Mouse (Mus musculus) brain, embryonic 14.5 days (tissue): Measurements from ENCODE around the gene Copg1. TPM values are rescaled to one million over a fixed set of nuclear protein-coding genes. Genes with fewer than 3 reads are reported as not detected.

Experiments
- DNase-seq: peaks from one replicate; pipeline ENCODE4 v3.0.0-alpha.2; 2011; ENCODE audit warnings: low read depth
- CTCF ChIP-seq: fragments of 200-500 bp; IDR thresholded peaks from 2 replicates; pipeline ENCODE4 v1.5.1; 2012; ENCODE audit warnings: inconsistent platforms, mild to moderate bottlenecking, moderate library complexity, borderline replicate concordance; ENCODE audit not compliant: insufficient read depth, insufficient read length; ENCODE audit errors: extremely low read depth
- POLR2A ChIP-seq: fragments of 200-500 bp; IDR thresholded peaks from 2 replicates; pipeline ENCODE4 v1.6.1; 2012; ENCODE audit warnings: mild to moderate bottlenecking, inconsistent platforms, borderline replicate concordance; ENCODE audit not compliant: poor library complexity, insufficient read depth, insufficient read length, severe bottlenecking; ENCODE audit errors: extremely low read depth
- polyA plus RNA-seq: library from polyadenylated mRNA; depleted of rRNA; stranded (reverse); fragments of >200 nt; gene quantifications from 2 replicates; pipeline ENCODE4 v1.2.3, GENCODE M21; 2012; rRNA removed

Copg1 gene
- 78.3 and 121 TPM in 2 replicates for polyA plus RNA-seq

- TF ChIP-seq CTCF (peak; percentile 94), POLR2A (peak; percentile 66; the same call in 1 of the 2 replicates)
- peak; percentile 99 for DNase-seq
Observed at GRCm38 (mm10) chr6:87887594-87888233, at the start of gene Copg1. TSS of gene Copg1 (plus strand) at chr6:87887814.

- DNase-seq = peak; percentile 99
- TF ChIP-seq POLR2A = peak; percentile 47; the same call in 1 of the 2 replicates
- TF ChIP-seq CTCF = no peak
Observed at GRCm38 (mm10) chr6:87838551-87839197, 48.9 kb upstream of the Copg1 start, which contains the start of gene Isy1. TSS of gene Isy1 (minus strand) at chr6:87838798.

GRCm38 (mm10) chr6:87839797-87840341 lies 47.7 kb upstream of the Copg1 start:
- TF ChIP-seq POLR2A = no peak
- TF ChIP-seq CTCF = no peak
- no peak for DNase-seq

DNA sequence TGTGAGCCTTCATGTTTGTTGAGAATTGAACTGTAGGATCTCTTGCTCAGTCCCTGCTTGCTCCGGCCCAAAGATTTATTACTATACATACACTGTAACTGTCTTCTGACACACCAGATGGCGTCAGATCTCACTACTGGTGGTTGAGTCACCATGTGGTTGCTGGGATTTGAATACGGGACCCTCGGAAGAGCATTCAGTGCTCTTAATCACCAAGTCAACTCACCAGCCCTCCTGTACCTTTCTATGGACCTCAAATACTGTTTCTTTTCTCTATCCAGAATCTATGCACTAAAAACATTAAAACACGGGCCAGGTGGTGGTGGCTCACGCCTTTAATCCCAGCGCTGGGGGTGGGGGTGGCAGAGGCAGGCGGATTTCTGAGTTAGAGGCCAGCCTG lies 46.0 kb upstream of the Copg1 start:
- DNase-seq = no peak
- no peak for TF ChIP-seq POLR2A
- no peak for TF ChIP-seq CTCF

DNA sequence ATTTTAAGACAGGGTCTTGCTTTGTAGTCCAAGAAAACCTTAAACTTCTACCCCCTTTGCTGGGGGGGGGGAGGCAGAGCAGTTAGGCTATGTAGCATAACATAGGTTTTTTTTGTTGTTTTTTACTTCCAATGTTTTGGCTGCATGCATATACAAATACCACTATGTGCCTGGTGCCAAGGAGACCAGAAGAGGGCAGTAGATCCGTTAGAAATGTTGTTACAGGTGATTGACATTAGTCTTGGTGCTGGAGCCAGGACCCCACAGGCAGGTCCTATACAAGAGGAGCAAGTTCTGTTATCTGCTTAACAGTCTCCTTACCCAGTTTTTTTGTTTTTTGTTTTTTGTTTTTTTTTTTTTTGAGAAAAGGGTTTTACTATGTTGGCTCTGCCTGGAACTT lies 45.4 kb upstream of the Copg1 start:
- TF ChIP-seq CTCF (peak; percentile 12; the same call in 1 of the 2 replicates), POLR2A (no peak)
- peak; percentile 34 for DNase-seq

DNA sequence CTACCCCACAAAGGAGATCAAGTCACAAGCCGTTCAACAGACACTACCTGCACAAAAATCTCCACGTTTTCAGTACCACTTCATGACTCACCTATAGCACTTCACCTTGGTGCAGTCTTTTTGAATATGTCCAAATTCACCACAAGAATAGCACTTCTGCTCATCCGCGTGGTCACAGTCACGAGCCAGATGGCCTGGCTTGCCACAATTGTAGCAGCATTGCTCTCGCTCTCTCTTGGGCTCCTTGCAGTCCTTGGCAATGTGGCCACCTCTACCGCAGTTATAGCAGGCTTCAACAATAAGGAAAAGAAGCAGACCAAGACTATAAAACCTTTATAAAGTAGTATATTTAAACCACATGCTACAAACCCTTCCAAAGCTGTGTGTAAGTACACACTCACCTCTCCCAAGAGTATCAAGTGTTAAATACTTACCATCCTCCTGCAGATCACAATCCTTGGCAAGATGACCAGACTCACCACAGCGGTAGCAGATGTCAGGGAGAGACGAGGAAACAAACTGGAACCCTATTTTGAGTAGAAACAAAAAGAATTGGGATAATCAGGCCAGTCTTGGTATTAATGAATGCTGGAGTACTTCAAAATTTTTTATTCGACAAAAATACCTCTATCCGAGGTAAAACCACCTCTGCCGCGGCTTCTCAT lies 42.5 kb upstream of the Copg1 start:
- DNase-seq = no peak
- TF ChIP-seq CTCF = no peak
- no peak for TF ChIP-seq POLR2A

- TF ChIP-seq POLR2A (no peak), CTCF (no peak)
- DNase-seq = no peak
Observed at GRCm38 (mm10) chr6:87846813-87847212, 40.8 kb upstream of the Copg1 start.

DNA sequence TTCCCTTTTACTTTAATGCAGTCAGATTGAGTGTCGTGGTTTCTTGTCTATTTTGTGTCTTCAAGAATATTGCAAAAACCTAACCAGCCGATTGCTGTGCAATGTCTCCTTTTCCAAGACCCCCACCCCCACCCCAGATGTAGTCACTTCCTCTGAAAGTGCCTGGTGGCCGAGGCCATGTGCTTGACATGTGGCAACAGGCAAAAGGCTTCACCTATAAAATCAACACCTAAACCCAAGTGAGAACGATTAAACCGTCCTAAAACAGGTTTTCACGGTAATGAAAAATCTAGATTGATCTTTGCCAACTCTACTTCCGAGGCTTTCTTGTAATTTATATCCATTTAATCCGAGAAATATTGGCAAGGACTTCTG lies 37.8 kb upstream of the Copg1 start:
- TF ChIP-seq CTCF = no peak
- TF ChIP-seq POLR2A = no peak
- DNase-seq = peak; percentile 44

DNA sequence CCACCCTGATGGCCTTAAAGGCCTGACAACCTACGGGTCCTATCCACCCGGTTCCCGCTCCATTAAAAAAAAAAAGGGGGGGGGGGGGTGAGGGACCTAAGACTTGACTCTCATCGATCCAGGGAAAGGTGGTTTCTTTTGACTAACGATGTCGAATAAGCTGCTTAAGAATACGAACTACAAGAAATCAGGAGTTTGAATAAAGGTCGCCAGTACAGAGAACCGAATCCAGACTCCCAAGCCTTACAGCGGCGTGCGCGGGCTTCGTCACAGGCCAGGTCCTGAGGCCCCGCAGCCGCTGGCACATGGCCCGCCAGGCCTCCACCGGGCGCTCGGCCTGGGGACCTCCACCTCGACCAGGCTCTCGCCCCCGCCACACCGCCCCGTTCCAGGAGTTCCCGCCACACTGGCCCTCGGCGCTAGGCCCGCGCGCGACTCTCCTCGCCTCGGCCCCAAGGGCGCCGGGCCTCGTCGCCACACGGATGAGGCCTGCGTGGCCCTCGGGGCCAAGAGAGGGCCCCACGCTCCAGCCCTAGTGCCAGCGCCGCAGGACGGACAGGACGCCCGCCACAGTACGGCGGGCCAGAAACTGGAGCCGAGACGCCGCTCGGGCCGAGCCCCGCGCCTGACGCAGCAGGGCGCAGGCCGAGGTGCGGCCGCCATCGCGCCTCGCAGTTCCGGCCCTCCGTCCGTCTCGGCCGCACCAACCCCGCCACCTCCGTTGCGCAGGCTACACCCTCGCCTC lies 37.3 kb upstream of the Copg1 start:
- DNase-seq = peak; percentile 63
- no peak for TF ChIP-seq CTCF
- no peak for TF ChIP-seq POLR2A

DNA sequence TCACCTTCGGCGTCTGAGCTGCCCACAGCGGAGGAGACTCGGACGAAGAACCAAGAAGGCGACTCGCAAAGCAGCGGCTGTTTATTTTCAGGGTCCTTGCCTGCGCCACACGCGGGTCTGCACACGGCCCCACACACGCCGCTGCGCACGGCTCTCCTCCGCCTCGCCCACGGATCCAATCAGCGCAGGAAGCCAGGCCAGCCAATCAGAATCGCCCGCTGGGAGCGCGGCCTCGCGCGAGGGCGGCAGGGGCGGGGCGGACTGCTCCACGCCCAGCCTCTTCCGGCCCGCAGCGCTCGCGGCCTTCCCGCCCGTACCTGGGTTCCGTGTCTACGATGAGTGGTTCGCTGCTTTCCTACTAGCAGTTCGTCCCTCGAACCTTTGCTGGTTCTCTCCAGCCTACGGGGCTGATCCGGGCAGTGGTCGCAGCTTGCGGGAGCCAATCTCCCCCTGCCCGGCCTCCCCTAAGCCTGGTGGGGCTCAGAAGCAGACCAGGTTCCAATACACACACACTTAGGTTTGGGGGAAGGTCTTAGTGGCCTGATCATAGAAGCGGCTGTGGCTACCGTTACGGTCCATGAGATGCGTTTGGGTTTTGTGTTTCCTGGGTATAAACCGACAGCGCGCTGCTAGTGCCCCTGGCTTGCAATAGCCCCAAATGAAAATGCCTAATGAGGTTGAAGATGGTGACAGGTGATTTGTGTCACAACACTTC lies 36.6 kb upstream of the Copg1 start, which contains the start of gene Cnbp:
Gene Cnbp (minus strand): TSS at position 207 of the 715 bp plus-strand sequence.
- TF ChIP-seq POLR2A (peak; percentile 89), CTCF (no peak)
- peak; percentile 99 for DNase-seq
